Mouse (Mus musculus) naive thymus-derived CD4-positive, alpha-beta T cell, adult 2 months (primary cell): ENCODE data around the gene Knstrn.
A peak's percentile ranks its signal among the peaks of the same experiment; 100 is the strongest.

Experiments
- DNase-seq: peaks from one replicate; pipeline ENCODE4 v3.0.0-alpha.2; 2011; ENCODE audit warnings: low read depth

The Knstrn gene

DNA sequence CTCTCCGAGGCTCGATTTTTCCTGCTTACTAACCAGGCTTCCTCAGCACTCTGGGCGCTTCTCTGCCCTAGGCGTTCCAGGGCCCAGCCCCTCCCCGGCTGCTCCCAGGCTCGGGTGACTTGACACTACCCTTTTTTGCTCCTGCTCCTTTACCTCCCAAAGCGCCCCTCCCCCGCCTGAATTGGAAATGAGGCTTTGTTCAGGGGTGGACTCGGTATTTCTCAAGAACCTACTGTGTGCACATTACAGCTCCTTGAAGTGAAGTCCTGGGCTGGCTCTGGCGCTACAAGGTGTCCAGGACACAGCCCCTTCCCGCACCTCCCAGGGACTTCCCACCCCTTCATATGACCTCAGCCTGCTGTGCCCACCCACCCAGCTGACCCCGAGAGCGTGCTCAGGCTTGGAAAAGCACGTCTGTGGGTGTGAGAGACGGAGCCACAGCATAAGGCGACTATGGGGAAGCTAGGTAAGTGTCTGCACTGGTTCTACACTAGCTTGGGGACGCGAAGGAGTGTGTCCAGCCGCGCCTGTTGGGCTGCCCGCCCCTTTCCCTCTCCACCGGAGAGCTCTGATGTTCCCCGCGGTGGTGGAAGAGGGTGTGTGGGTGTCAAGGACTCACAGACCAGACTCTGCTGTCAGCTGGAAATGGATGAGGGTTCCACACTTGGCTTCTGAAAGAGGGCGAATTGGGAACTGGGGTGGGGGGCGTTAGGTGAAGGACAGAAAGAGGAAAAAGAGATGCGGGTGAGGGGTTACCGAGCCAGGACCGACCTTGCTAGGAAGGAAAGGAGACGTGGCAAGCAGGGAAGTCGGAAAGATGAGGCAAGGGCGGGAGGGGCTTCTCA, 86.4 kb downstream of the Knstrn start, which contains the start of gene Bahd1:
TSS of gene Bahd1 (plus strand) at position 397 of the 845 bp plus-strand sequence.
- peak; percentile 49 for DNase-seq

DNA sequence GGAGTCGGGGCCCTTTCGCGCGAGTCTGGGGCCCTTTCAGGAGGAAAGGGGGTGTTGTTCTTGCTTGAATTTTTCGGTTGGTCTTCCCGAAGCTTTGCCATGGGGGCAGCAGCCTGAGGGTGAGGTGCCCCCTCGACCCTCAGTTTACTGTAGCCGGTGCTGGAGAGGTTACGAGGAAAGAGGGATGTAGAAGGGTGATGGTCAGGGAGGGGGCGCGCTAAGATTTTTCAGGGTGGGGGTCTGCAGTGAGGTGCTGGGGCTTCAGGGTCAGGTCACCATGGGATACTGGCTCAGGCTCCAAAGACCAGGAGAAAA, 87.0 kb downstream of the Knstrn start:
- DNase-seq: no peak

GRCm38 (mm10) chr2:118901175-118902031, 87.6 kb downstream of the Knstrn start:
- peak; percentile 90 for DNase-seq

- DNase-seq: peak; percentile 42
Observed at GRCm38 (mm10) chr2:118902051-118903025, 88.5 kb downstream of the Knstrn start.

DNA sequence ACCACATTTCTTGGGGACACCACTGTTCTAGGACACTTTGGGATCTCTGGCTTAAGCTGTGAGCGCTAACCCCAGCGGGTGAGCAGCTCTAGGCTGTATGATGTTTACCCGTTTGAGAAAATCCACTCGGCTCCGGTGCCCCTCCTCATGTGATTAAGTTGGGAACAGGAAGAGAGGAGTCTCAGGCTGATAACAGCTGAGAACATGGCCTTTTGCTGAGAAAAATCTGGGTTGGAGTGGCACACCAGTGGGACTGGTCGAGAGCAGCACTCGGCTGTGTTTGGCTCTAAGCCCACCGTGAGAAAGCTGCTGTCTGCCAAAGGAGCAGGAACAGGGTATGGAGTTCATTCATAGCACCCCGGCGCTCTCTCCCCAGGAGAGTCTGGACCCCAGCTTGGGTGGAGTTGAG, 89.5 kb downstream of the Knstrn start:
- DNase-seq: peak; percentile 23
